1 mouse cellular context compared by ENCODE assay signal in the genomic region with DNA sequence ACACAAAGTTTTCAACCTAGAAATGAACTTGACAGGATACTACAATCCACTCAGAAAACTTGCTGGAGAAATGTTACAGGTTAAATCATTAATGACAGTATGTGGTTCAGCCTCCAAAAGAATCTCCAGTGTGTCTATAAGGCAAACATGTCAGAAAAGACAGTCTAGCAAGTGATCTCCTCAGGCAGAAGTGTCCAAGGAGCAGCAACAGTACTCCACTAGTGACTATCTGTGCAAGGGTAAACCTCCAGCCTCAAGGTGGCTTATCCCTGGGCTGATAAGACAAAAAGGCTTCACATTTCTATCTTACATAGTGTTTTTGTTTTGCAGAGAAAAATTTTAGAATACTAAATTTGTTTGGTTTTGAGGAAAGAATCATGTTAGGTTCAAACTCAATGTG.
TF ChIP-seq lines count a peak whose summit lies in the region.

No protein-coding gene starts in this region.

TF ChIP-seq in MEL, 35 proteins besides CTCF, POLR2A, EP300 and RAD21 (continued from another document):
- TF ChIP-seq MYC (IDR thresholded peaks at IDR 0.05; ENCODE audit: low read depth, low read length) (no peak), TCF12 (IDR thresholded peaks at IDR 0.05; ENCODE audit: low read depth, low read length) (peak; percentile 77), SIN3A (IDR thresholded peaks at IDR 0.05; ENCODE audit: low read length) (peak; percentile 55; the same call in 1 of the 2 replicates), SMC3 (IDR thresholded peaks at IDR 0.05; ENCODE audit: low read depth, low read length) (no peak), MEF2A (IDR thresholded peaks at IDR 0.05; ENCODE audit: extremely low read depth, insufficient replicate concordance, low read depth, low read length, poor library complexity, severe bottlenecking) (no peak), ZNF384 (IDR thresholded peaks at IDR 0.05; ENCODE audit: low read depth, low read length) (no peak), RCOR1 (IDR thresholded peaks at IDR 0.05; ENCODE audit: low read depth, low read length) (no peak), GATA1 (IDR thresholded peaks at IDR 0.05; ENCODE audit: low read depth, low read length) (peak; percentile 89), GABPA (IDR thresholded peaks at IDR 0.05; ENCODE audit: low read depth, low read length) (no peak), NRF1 (IDR thresholded peaks at IDR 0.05; ENCODE audit: insufficient read depth, low read depth, low read length, poor library complexity, severe bottlenecking) (no peak), ETS1 (IDR thresholded peaks at IDR 0.05; ENCODE audit: low read depth, low read length) (peak; percentile 44; the same call in 1 of the 2 replicates), BHLHE40 (IDR thresholded peaks at IDR 0.05; ENCODE audit: borderline replicate concordance, low read depth, low read length) (no peak), JUND (IDR thresholded peaks at IDR 0.05; ENCODE audit: low read depth, low read length) (no peak), ZKSCAN1 (IDR thresholded peaks at IDR 0.05; ENCODE audit: low read depth, low read length) (no peak)
TF ChIP-seq in MEL: peak in this region for 7.
